Mouse (Mus musculus) forebrain, embryonic 11.5 days (tissue): ENCODE results near the gene Wwtr1. TPM values are rescaled to one million over a fixed set of nuclear protein-coding genes. Genes with fewer than 3 reads are reported as not detected.

Experiments used
- ATAC-seq: fragments of 200-750 bp; cut with Nextera tagmentation; replicated peaks from 2 replicates; pipeline ENCODE4 v1.8.0; 2017; ENCODE audit warnings: moderate TSS enrichment; ENCODE audit not compliant: low FRiP score
- DNase-seq: peaks from one replicate; pipeline ENCODE4 v3.0.0-alpha.2; 2017; ENCODE audit warnings: low spot score
- H3K27ac ChIP-seq: fragments of 300-500 bp; sonication (generic); 2 replicates; pipeline ENCODE4 v1.5.1; 2014; ENCODE audit warnings: low read depth, low read length
- H3K27me3 ChIP-seq: fragments of 300-500 bp; sonication (generic); 2 replicates; pipeline ENCODE4 v1.6.1; 2014; ENCODE audit warnings: mild to moderate bottlenecking, low read length, mixed read lengths; ENCODE audit not compliant: control insufficient read depth, insufficient read depth
- H3K36me3 ChIP-seq: fragments of 300-500 bp; sonication (generic); 2 replicates; pipeline ENCODE4 v1.6.1; 2014; ENCODE audit warnings: mild to moderate bottlenecking, low read length, moderate library complexity, mixed read lengths; ENCODE audit not compliant: control insufficient read depth, insufficient read depth
- H3K4me1 ChIP-seq: fragments of 300-500 bp; sonication (generic); replicated peaks from 2 replicates; pipeline ENCODE4 v1.6.1; 2014; ENCODE audit warnings: low read length, mixed read lengths; ENCODE audit not compliant: control insufficient read depth, insufficient read depth
- H3K4me2 ChIP-seq: fragments of 300-500 bp; sonication (generic); 2 replicates; pipeline ENCODE4 v1.6.1; 2014; ENCODE audit warnings: low read depth, mild to moderate bottlenecking, low read length, moderate library complexity, mixed read lengths; ENCODE audit not compliant: severe bottlenecking
- H3K4me3 ChIP-seq: fragments of 300-500 bp; sonication (generic); 2 replicates; pipeline ENCODE4 v1.5.1; 2014; ENCODE audit warnings: low read depth, low read length
- H3K9ac ChIP-seq: fragments of 300-500 bp; sonication (generic); 2 replicates; pipeline ENCODE4 v1.6.1; 2014; ENCODE audit warnings: low read length
- H3K9me3 ChIP-seq: fragments of 300-500 bp; sonication (generic); 2 replicates; pipeline ENCODE4 v1.6.1; 2016; ENCODE audit warnings: low read length, mixed read lengths; ENCODE audit not compliant: control insufficient read depth
- WGBS: fragments of 180-500 bp; shearing (Covaris S2); extraction: QIAGEN DNeasy Blood & Tissue Kit; methylation state at CpG from one replicate; pipeline ENCODE4 v1.1.7; 2014; 5-methylcytosine and 5-hydroxymethylcytosine counted together
- polyA plus RNA-seq: library from polyadenylated mRNA; unstranded; fragments of >200 nt; fragmentation: Nextera tagmentation; extraction: Ambion mirVana; gene quantifications from 2 replicates; pipeline ENCODE4 v1.2.1, GENCODE M21; 2014

Gene Wwtr1
- polyA plus RNA-seq, 1 experiment from 2014 or later: 11.2 TPM

GRCm38 (mm10) chr3:57445706-57446105 lies 130.0 kb downstream of the Wwtr1 start:
- Histone ChIP-seq H3K4me2 (no peak overlapping the region), H3K4me1 (no peaks in the 10 kb centered on the region), H3K9me3 (no peaks in the 10 kb centered on the region), H3K36me3 (no peaks in the 10 kb centered on the region), H3K27ac (no peak overlapping the region), H3K9ac (no peak overlapping the region), H3K27me3 (no peaks in the 10 kb centered on the region), H3K4me3 (no peak overlapping the region)
- WGBS: 56% methylated on average over 3 of the region's 3 CpGs
- DNase-seq (no peak), ATAC-seq (no peak)

GRCm38 (mm10) chr3:57440956-57441355 lies 134.8 kb downstream of the Wwtr1 start:
- WGBS: 71% methylated on average over 3 of the region's 3 CpGs
- DNase-seq: no peak
- no peaks in the 10 kb centered on the region for H3K36me3 ChIP-seq

GRCm38 (mm10) chr3:57435364-57435763 lies 140.3 kb downstream of the Wwtr1 start:
- H3K4me3 ChIP-seq: no peak overlapping the region
- no peaks in the 10 kb centered on the region for H3K9me3 ChIP-seq
- ATAC-seq (no peak), DNase-seq (no peak)
- 87% methylated on average over 8 of the region's 8 CpGs for WGBS
- H3K4me2 ChIP-seq: no peak overlapping the region
- H3K36me3 ChIP-seq: no peaks in the 10 kb centered on the region
- H3K9ac ChIP-seq: no peak overlapping the region
- no peaks in the 10 kb centered on the region for H3K4me1 ChIP-seq
- H3K27me3 ChIP-seq: no peaks in the 10 kb centered on the region
- no peak overlapping the region for H3K27ac ChIP-seq

More at GRCm38 (mm10) chr3:57440956-57441355, 134.8 kb downstream of the Wwtr1 start:
- no peak overlapping the region for H3K27ac ChIP-seq
- H3K4me3 ChIP-seq: no peak overlapping the region
- no peaks in the 10 kb centered on the region for H3K4me1 ChIP-seq
- H3K4me2 ChIP-seq: no peak overlapping the region
- no peak overlapping the region for H3K9ac ChIP-seq
- no peaks in the 10 kb centered on the region for H3K9me3 ChIP-seq
- no peak for ATAC-seq
- H3K27me3 ChIP-seq: no peaks in the 10 kb centered on the region

GRCm38 (mm10) chr3:57431706-57432105 lies 144.0 kb downstream of the Wwtr1 start:
- H3K27me3 ChIP-seq: no peaks in the 10 kb centered on the region
- H3K4me3 ChIP-seq: no peak overlapping the region
- 82% methylated on average over 3 of the region's 3 CpGs for WGBS
- no peaks in the 10 kb centered on the region for H3K36me3 ChIP-seq
- no peak for ATAC-seq
- H3K9me3 ChIP-seq: no peaks in the 10 kb centered on the region
- H3K9ac ChIP-seq: no peak overlapping the region
- H3K27ac ChIP-seq: no peak overlapping the region
- DNase-seq: no peak
- no peak overlapping the region for H3K4me2 ChIP-seq
- H3K4me1 ChIP-seq: no peaks in the 10 kb centered on the region

GRCm38 (mm10) chr3:57429486-57429885 lies 146.2 kb downstream of the Wwtr1 start:
- no peak overlapping the region for H3K27ac ChIP-seq
- ATAC-seq: no peak
- H3K27me3 ChIP-seq: no peaks in the 10 kb centered on the region
- H3K4me3 ChIP-seq: no peak overlapping the region
- WGBS: 76% methylated on average over 4 of the region's 4 CpGs
- no peaks in the 10 kb centered on the region for H3K4me1 ChIP-seq
- H3K9me3 ChIP-seq: no peaks in the 10 kb centered on the region
- no peak overlapping the region for H3K4me2 ChIP-seq
- no peak overlapping the region for H3K9ac ChIP-seq
- DNase-seq: no peak
- H3K36me3 ChIP-seq: no peaks in the 10 kb centered on the region

GRCm38 (mm10) chr3:57428682-57429464 lies 146.8 kb downstream of the Wwtr1 start:
- H3K27ac ChIP-seq: no peak overlapping the region
- H3K9ac ChIP-seq: no peak overlapping the region
- H3K4me2 ChIP-seq: no peak overlapping the region
- no peaks in the 10 kb centered on the region for H3K4me1 ChIP-seq
- no peaks in the 10 kb centered on the region for H3K9me3 ChIP-seq
- WGBS: 46% methylated on average over 5 of the region's 5 CpGs
- H3K36me3 ChIP-seq: no peaks in the 10 kb centered on the region
- DNase-seq (no peak), ATAC-seq (no peak)
- no peaks in the 10 kb centered on the region for H3K27me3 ChIP-seq
- H3K4me3 ChIP-seq: no peak overlapping the region

GRCm38 (mm10) chr3:57426351-57426750 lies 149.4 kb downstream of the Wwtr1 start:
- DNase-seq: no peak
- H3K9ac ChIP-seq: no peak overlapping the region
- 89% methylated on average over 11 of the region's 11 CpGs for WGBS
- H3K4me1 ChIP-seq: no peaks in the 10 kb centered on the region
- H3K36me3 ChIP-seq: no peaks in the 10 kb centered on the region
- ATAC-seq: no peak
- no peak overlapping the region for H3K4me2 ChIP-seq
- no peaks in the 10 kb centered on the region for H3K27me3 ChIP-seq
- H3K27ac ChIP-seq: no peak overlapping the region
- no peak overlapping the region for H3K4me3 ChIP-seq
- no peaks in the 10 kb centered on the region for H3K9me3 ChIP-seq

- Histone ChIP-seq H3K27ac (no peak within 1 kb of the TSS), H3K9me3 (no peaks in the 10 kb centered on the region), H3K9ac (no peak within 1 kb of the TSS), H3K27me3 (no peaks in the 10 kb centered on the region), H3K36me3 (no peaks in the 10 kb centered on the region), H3K4me3 (no peak within 1 kb of the TSS), H3K4me2 (no peak within 1 kb of the TSS), H3K4me1 (no peaks in the 10 kb centered on the region)
- ATAC-seq (no peak), DNase-seq (no peak)
- 84% methylated on average over 10 of the region's 10 CpGs for WGBS
Measured at GRCm38 (mm10) chr3:57425089-57425730, 150.5 kb downstream of the Wwtr1 start, which contains the start of gene Tm4sf4. Gene Tm4sf4, plus strand, starts transcription at chr3:57425314.
